Mouse (Mus musculus) stomach, embryonic 15.5 days (tissue): ENCODE results near the gene Rai1. TPM values are rescaled to one million over a fixed set of nuclear protein-coding genes. Genes with fewer than 3 reads are reported as not detected.

Experiments used
- ATAC-seq: fragments of 200-750 bp; cut with Nextera tagmentation; 2 replicates; pipeline ENCODE4 v1.8.0; 2017; ENCODE audit warnings: low read depth, moderate number of reproducible peaks, moderate TSS enrichment; ENCODE audit not compliant: insufficient read depth, low FRiP score
- H3K27ac ChIP-seq: fragments of 300-500 bp; sonication (generic); 2 replicates; pipeline ENCODE4 v1.5.1; 2015; ENCODE audit warnings: mild to moderate bottlenecking, inconsistent platforms
- H3K27me3 ChIP-seq: fragments of 300-500 bp; sonication (generic); replicated peaks from 2 replicates; pipeline ENCODE4 v1.6.1; 2015; ENCODE audit warnings: inconsistent platforms
- H3K36me3 ChIP-seq: fragments of 300-500 bp; sonication (generic); 2 replicates; pipeline ENCODE4 v1.6.1; 2015; ENCODE audit warnings: inconsistent platforms
- H3K4me1 ChIP-seq: fragments of 300-500 bp; sonication (generic); 2 replicates; pipeline ENCODE4 v1.6.1; 2015; ENCODE audit warnings: inconsistent platforms
- H3K4me2 ChIP-seq: fragments of 300-500 bp; sonication (generic); 2 replicates; pipeline ENCODE4 v1.6.1; 2015; ENCODE audit warnings: mild to moderate bottlenecking, inconsistent platforms
- H3K4me3 ChIP-seq: fragments of 300-500 bp; sonication (generic); replicated peaks from 2 replicates; pipeline ENCODE4 v1.5.1; 2015; ENCODE audit warnings: inconsistent platforms
- H3K9ac ChIP-seq: fragments of 300-500 bp; sonication (generic); 2 replicates; pipeline ENCODE4 v1.6.1; 2015; ENCODE audit warnings: inconsistent platforms
- H3K9me3 ChIP-seq: fragments of 300-500 bp; sonication (generic); 2 replicates; pipeline ENCODE4 v1.6.1; 2016; ENCODE audit warnings: inconsistent platforms
- WGBS: fragments of 180-500 bp; shearing (Covaris S2); methylation state at CpG from one replicate; pipeline ENCODE4 v1.1.7; 2015; 5-methylcytosine and 5-hydroxymethylcytosine counted together
- polyA plus RNA-seq: library from polyadenylated mRNA; unstranded; fragments of >200 nt; fragmentation: Nextera tagmentation; extraction: Ambion mirVana; gene quantifications from 2 replicates; pipeline ENCODE4 v1.2.1, GENCODE M21; 2015

The Rai1 gene
- polyA plus RNA-seq, 1 experiment from 2014 or later = 24.4 TPM

GRCm38 (mm10) chr11:60202710-60203638 lies 98.2 kb downstream of the Rai1 start:
- peaks cover 72% of the 10 kb centered on the region for H3K36me3 ChIP-seq
- H3K9me3 ChIP-seq = no peaks in the 10 kb centered on the region
- H3K4me2 ChIP-seq = no peak overlapping the region
- H3K4me3 ChIP-seq = no peak overlapping the region
- H3K27ac ChIP-seq = no peak overlapping the region
- no peaks in the 10 kb centered on the region for H3K27me3 ChIP-seq
- peaks cover 25% of the 10 kb centered on the region for H3K4me1 ChIP-seq
- H3K9ac ChIP-seq = no peak overlapping the region
- 91% methylated on average over 26 of the region's 26 CpGs for WGBS
- ATAC-seq = no peak

- ATAC-seq = no peak
- Histone ChIP-seq H3K27me3 (no peaks in the 10 kb centered on the region), H3K9me3 (no peaks in the 10 kb centered on the region), H3K4me1 (peaks cover 42% of the 10 kb centered on the region), H3K9ac (no peak overlapping the region), H3K4me3 (no peak overlapping the region), H3K36me3 (peaks cover 59% of the 10 kb centered on the region), H3K27ac (no peak overlapping the region), H3K4me2 (no peak overlapping the region)
- WGBS = 85% methylated on average over 11 of the region's 12 CpGs
Measured at GRCm38 (mm10) chr11:60205026-60205425, 100.2 kb downstream of the Rai1 start.

- Histone ChIP-seq H3K9me3 (no peaks in the 10 kb centered on the region), H3K9ac (no peak overlapping the region), H3K27ac (no peak overlapping the region), H3K27me3 (no peaks in the 10 kb centered on the region), H3K36me3 (peaks cover 49% of the 10 kb centered on the region), H3K4me3 (no peak overlapping the region), H3K4me1 (peaks cover 48% of the 10 kb centered on the region), H3K4me2 (no peak overlapping the region)
- ATAC-seq = no peak
- WGBS = 39% methylated on average over 5 of the region's 5 CpGs
Measured at GRCm38 (mm10) chr11:60206207-60206606, 101.4 kb downstream of the Rai1 start.

GRCm38 (mm10) chr11:60208201-60208600 lies 103.4 kb downstream of the Rai1 start:
- no peaks in the 10 kb centered on the region for H3K27me3 ChIP-seq
- H3K4me2 ChIP-seq = peak overlapping the region; percentile 87
- no peaks in the 10 kb centered on the region for H3K9me3 ChIP-seq
- H3K36me3 ChIP-seq = peaks cover 31% of the 10 kb centered on the region
- no peak overlapping the region for H3K9ac ChIP-seq
- no peak for ATAC-seq
- H3K27ac ChIP-seq = peak overlapping the region; percentile 80; the same call in 1 of the 2 replicates
- H3K4me1 ChIP-seq = peaks cover 67% of the 10 kb centered on the region
- WGBS = 59% methylated on average over 6 of the region's 6 CpGs
- H3K4me3 ChIP-seq = peak overlapping the region; percentile 50

GRCm38 (mm10) chr11:60208712-60209111 lies 103.9 kb downstream of the Rai1 start:
- no peak for ATAC-seq
- peaks cover 26% of the 10 kb centered on the region for H3K36me3 ChIP-seq
- H3K27ac ChIP-seq = peak overlapping the region; percentile 80
- no peaks in the 10 kb centered on the region for H3K9me3 ChIP-seq
- peak overlapping the region; percentile 50 for H3K4me3 ChIP-seq
- H3K4me1 ChIP-seq = peaks cover 71% of the 10 kb centered on the region
- H3K4me2 ChIP-seq = peak overlapping the region; percentile 87
- WGBS = 24% methylated on average over 4 of the region's 4 CpGs
- no peak overlapping the region for H3K9ac ChIP-seq
- H3K27me3 ChIP-seq = no peaks in the 10 kb centered on the region

- Histone ChIP-seq H3K9ac (peak overlapping the region; percentile 32; the same call in 1 of the 2 replicates), H3K27me3 (no peaks in the 10 kb centered on the region), H3K36me3 (peaks cover 19% of the 10 kb centered on the region), H3K27ac (peak overlapping the region; percentile 80), H3K4me2 (peak overlapping the region; percentile 87), H3K9me3 (no peaks in the 10 kb centered on the region), H3K4me3 (peak overlapping the region; percentile 50), H3K4me1 (peaks cover 71% of the 10 kb centered on the region)
- ATAC-seq = peak; percentile 8; the same call in 1 of the 2 replicates
- WGBS = 28% methylated on average over 7 of the region's 7 CpGs
Measured at GRCm38 (mm10) chr11:60209217-60209932, 104.6 kb downstream of the Rai1 start.

- peaks cover 71% of the 10 kb centered on the region for H3K4me1 ChIP-seq
- H3K4me2 ChIP-seq = peak overlapping the region; percentile 87
- H3K4me3 ChIP-seq = peak overlapping the region; percentile 50
- ATAC-seq = no peak
- no peaks in the 10 kb centered on the region for H3K9me3 ChIP-seq
- H3K9ac ChIP-seq = peak overlapping the region; percentile 32; the same call in 1 of the 2 replicates
- H3K36me3 ChIP-seq = peaks cover 14% of the 10 kb centered on the region
- 0% methylated on average over 2 of the region's 2 CpGs for WGBS
- H3K27me3 ChIP-seq = no peaks in the 10 kb centered on the region
- peak overlapping the region; percentile 80 for H3K27ac ChIP-seq
Measured at GRCm38 (mm10) chr11:60209933-60210249, 105.1 kb downstream of the Rai1 start.

- H3K27me3 ChIP-seq = no peaks in the 10 kb centered on the region
- ATAC-seq = peak; percentile 91
- H3K36me3 ChIP-seq = peaks cover 10% of the 10 kb centered on the region
- H3K4me2 ChIP-seq = peak overlapping the region; percentile 87
- WGBS = 2% methylated on average over 47 of the region's 47 CpGs
- H3K9ac ChIP-seq = peak overlapping the region; percentile 32; the same call in 1 of the 2 replicates
- H3K27ac ChIP-seq = peak overlapping the region; percentile 88
- H3K9me3 ChIP-seq = no peaks in the 10 kb centered on the region
- H3K4me3 ChIP-seq = peak overlapping the region; percentile 50
- H3K4me1 ChIP-seq = peaks cover 71% of the 10 kb centered on the region
Measured at GRCm38 (mm10) chr11:60210305-60210724, 105.5 kb downstream of the Rai1 start.

- ATAC-seq = no peak
- Histone ChIP-seq H3K27me3 (no peaks in the 10 kb centered on the region), H3K9ac (no peak overlapping the region), H3K36me3 (peaks cover 3% of the 10 kb centered on the region; the same call in 1 of the 2 replicates), H3K4me3 (peak overlapping the region; percentile 50; the same call in 1 of the 2 replicates), H3K9me3 (no peaks in the 10 kb centered on the region), H3K4me2 (peak overlapping the region; percentile 87), H3K27ac (peak overlapping the region; percentile 88), H3K4me1 (peaks cover 73% of the 10 kb centered on the region)
- 67% methylated on average over 3 of the region's 3 CpGs for WGBS
Measured at GRCm38 (mm10) chr11:60211152-60211551, 106.3 kb downstream of the Rai1 start.

- Histone ChIP-seq H3K27ac (no peak overlapping the region), H3K36me3 (no peaks in the 10 kb centered on the region; the same call in 1 of the 2 replicates), H3K4me2 (no peak overlapping the region; the same call in 1 of the 2 replicates), H3K9ac (no peak overlapping the region), H3K4me3 (no peak overlapping the region), H3K4me1 (peaks cover 73% of the 10 kb centered on the region), H3K27me3 (no peaks in the 10 kb centered on the region), H3K9me3 (no peaks in the 10 kb centered on the region)
- ATAC-seq = no peak
- WGBS = 58% methylated on average over 12 of the region's 12 CpGs
Measured at GRCm38 (mm10) chr11:60211761-60212160, 106.9 kb downstream of the Rai1 start.

GRCm38 (mm10) chr11:60213266-60213665 lies 108.5 kb downstream of the Rai1 start:
- H3K9ac ChIP-seq = no peak overlapping the region
- no peak overlapping the region for H3K4me2 ChIP-seq
- H3K27me3 ChIP-seq = no peaks in the 10 kb centered on the region
- no peaks in the 10 kb centered on the region for H3K9me3 ChIP-seq
- no peak overlapping the region for H3K27ac ChIP-seq
- H3K4me3 ChIP-seq = no peak overlapping the region
- peaks cover 8% of the 10 kb centered on the region for H3K36me3 ChIP-seq
- peaks cover 68% of the 10 kb centered on the region for H3K4me1 ChIP-seq
- no peak for ATAC-seq
- WGBS = 64% methylated on average over 6 of the region's 6 CpGs

- Histone ChIP-seq H3K4me3 (no peak overlapping the region), H3K4me1 (peaks cover 55% of the 10 kb centered on the region), H3K9me3 (no peaks in the 10 kb centered on the region), H3K36me3 (peaks cover 16% of the 10 kb centered on the region), H3K27ac (no peak overlapping the region), H3K9ac (no peak overlapping the region), H3K4me2 (no peak overlapping the region), H3K27me3 (no peaks in the 10 kb centered on the region)
- WGBS = 84% methylated on average over 1 of the region's 1 CpGs
- no peak for ATAC-seq
Measured at GRCm38 (mm10) chr11:60216671-60217070, 111.9 kb downstream of the Rai1 start.
